Mouse (Mus musculus): ENCODE measurements around the gene Clic6. TPM values are rescaled to one million over a fixed set of nuclear protein-coding genes. Genes with fewer than 3 reads are reported as not detected.

Gene Clic6
- total and polyA plus RNA-seq, 3 experiments = 0.24 to 1.2 TPM; not detected in 1

GRCm38 (mm10) chr16:92523351-92523750, 37.8 kb downstream of the Clic6 start:
- dilution Hi-C loops (cut with MboI; ENCODE audit: extremely low pct_ligation_motif_present, extremely low pct_unique_long_range_greater_than_20kb, low sequenced_read_pairs) = no loop called here

GRCm38 (mm10) chr16:92524651-92525050, 39.1 kb downstream of the Clic6 start:
- H3K36me3 ChIP-seq (replicated peaks in 1 of 2; ENCODE audit: control insufficient read depth in 1 of 2, insufficient read depth in 1 of 2, low read length in 1 of 2) = no peaks in the 10 kb centered on the region
- no peaks in the 10 kb centered on the region for H3K79me2 ChIP-seq (replicated peaks; ENCODE audit: control insufficient read depth, extremely low read depth, insufficient read depth, poor library complexity, severe bottlenecking)
- peaks cover 0 to 20% of the 10 kb centered on the region in 2 experiments; a peak in 2 of 4 replicates for H3K4me1 ChIP-seq (ENCODE audit: control insufficient read depth in 1 of 2, insufficient read depth in 2 of 2)
- no peak overlapping the region for H3K9ac ChIP-seq (ENCODE audit: insufficient read depth, low read depth)
- no peak overlapping the region for H3K4me3 ChIP-seq (replicated peaks in 1 of 3; ENCODE audit: low read depth in 2 of 3, low read length in 2 of 3, poor library complexity in 1 of 3)
- in situ Hi-C loops (cut with MboI; ENCODE audit: low pct_ligation_motif_present, low pct_unique_long_range_greater_than_20kb, low sequenced_read_pairs) = no loop called here
- dilution Hi-C loops (cut with MboI; ENCODE audit: extremely low pct_ligation_motif_present, extremely low pct_unique_long_range_greater_than_20kb, low sequenced_read_pairs) = no loop called here
- no peak overlapping the region for H3K27ac ChIP-seq (ENCODE audit: insufficient read depth, low read depth)
- H3K27me3 ChIP-seq (replicated peaks) = peaks cover 2% of the 10 kb centered on the region
- TF ChIP-seq PAX5 (IDR thresholded peaks at IDR 0.05; ENCODE audit: low read length) = no peak
- no peak for TF ChIP-seq BHLHE40 (IDR thresholded peaks at IDR 0.05; ENCODE audit: low read depth, low read length)
- no peak for TF ChIP-seq E2F4 (IDR thresholded peaks at IDR 0.05; ENCODE audit: insufficient replicate concordance, low read depth, low read length)
- peak; percentile 8; the same call in 1 of the 2 replicates for TF ChIP-seq ETS1 (conservative IDR thresholded peaks at IDR 0.05; ENCODE audit: low read depth, low read length)
- peak overlapping the region; percentile 21; the same call in 1 of the 2 replicates for H3K4me2 ChIP-seq (ENCODE audit: insufficient read depth, low read depth, poor library complexity, severe bottlenecking)
- peak; percentile 70 for DNase-seq (ENCODE audit: extremely low read depth)
- peaks cover 10% of the 10 kb centered on the region for H3K9me3 ChIP-seq (replicated peaks; ENCODE audit: low read length)

More at GRCm38 (mm10) chr16:92523351-92523750, 37.8 kb downstream of the Clic6 start:
- Histone ChIP-seq H3K36me3 (replicated peaks in 1 of 2; ENCODE audit: control insufficient read depth in 1 of 2, insufficient read depth in 1 of 2, low read length in 1 of 2) (no peaks in the 10 kb centered on the region), H3K27me3 (replicated peaks) (peaks cover 2% of the 10 kb centered on the region), H3K9ac (ENCODE audit: insufficient read depth, low read depth) (no peak overlapping the region), H3K27ac (ENCODE audit: insufficient read depth, low read depth) (no peak overlapping the region), H3K4me3 (replicated peaks in 1 of 3; ENCODE audit: low read depth in 2 of 3, low read length in 2 of 3, poor library complexity in 1 of 3) (no peak overlapping the region), H3K9me3 (replicated peaks; ENCODE audit: low read length) (no peaks in the 10 kb centered on the region), H3K4me1 (ENCODE audit: control insufficient read depth in 1 of 2, insufficient read depth in 2 of 2) (peaks cover 0 to 20% of the 10 kb centered on the region in 2 experiments; a peak in 2 of 4 replicates), H3K79me2 (replicated peaks; ENCODE audit: control insufficient read depth, extremely low read depth, insufficient read depth, poor library complexity, severe bottlenecking) (no peaks in the 10 kb centered on the region), H3K4me2 (ENCODE audit: insufficient read depth, low read depth, poor library complexity, severe bottlenecking) (no peak overlapping the region)
- DNase-seq (ENCODE audit: extremely low read depth) = no peak
- in situ Hi-C loops (cut with MboI; ENCODE audit: low pct_ligation_motif_present, low pct_unique_long_range_greater_than_20kb, low sequenced_read_pairs) = no loop called here
- TF ChIP-seq EP300 (IDR thresholded peaks at IDR 0.05; ENCODE audit: low read length) (no peak), BHLHE40 (IDR thresholded peaks at IDR 0.05; ENCODE audit: low read depth, low read length) (peak; percentile 23; the same call in 1 of the 2 replicates)

GRCm38 (mm10) chr16:92525919-92526318, 40.4 kb downstream of the Clic6 start:
- Histone ChIP-seq H3K9ac (ENCODE audit: insufficient read depth, low read depth) (no peak overlapping the region), H3K4me3 (replicated peaks in 1 of 3; ENCODE audit: low read depth in 2 of 3, low read length in 2 of 3, poor library complexity in 1 of 3) (no peak overlapping the region), H3K27ac (ENCODE audit: insufficient read depth, low read depth) (no peak overlapping the region), H3K4me2 (ENCODE audit: insufficient read depth, low read depth, poor library complexity, severe bottlenecking) (no peak overlapping the region), H3K36me3 (replicated peaks in 1 of 2; ENCODE audit: control insufficient read depth in 1 of 2, insufficient read depth in 1 of 2, low read length in 1 of 2) (no peaks in the 10 kb centered on the region), H3K9me3 (replicated peaks; ENCODE audit: low read length) (peaks cover 13% of the 10 kb centered on the region), H3K79me2 (replicated peaks; ENCODE audit: control insufficient read depth, extremely low read depth, insufficient read depth, poor library complexity, severe bottlenecking) (no peaks in the 10 kb centered on the region), H3K27me3 (replicated peaks) (peaks cover 2% of the 10 kb centered on the region), H3K4me1 (ENCODE audit: control insufficient read depth in 1 of 2, insufficient read depth in 2 of 2) (peaks cover 0 to 20% of the 10 kb centered on the region in 2 experiments; a peak in 2 of 4 replicates)
- no peak for DNase-seq (ENCODE audit: extremely low read depth)
- TF ChIP-seq ZNF384 (IDR thresholded peaks at IDR 0.05; ENCODE audit: low read depth, low read length) = no peak
- no peak for TF ChIP-seq POLR2AphosphoS2 (IDR thresholded peaks at IDR 0.05; ENCODE audit: low read depth, low read length)
- TF ChIP-seq ZKSCAN1 (IDR thresholded peaks at IDR 0.05; ENCODE audit: borderline replicate concordance, low read depth, low read length) = no peak
- no peak for TF ChIP-seq RCOR1 (conservative IDR thresholded peaks at IDR 0.05; ENCODE audit: low read depth, low read length)
- no peak for TF ChIP-seq NRF1 (IDR thresholded peaks at IDR 0.05; ENCODE audit: low read depth, low read length)
- no peak for TF ChIP-seq USF1 (IDR thresholded peaks at IDR 0.05; ENCODE audit: low read depth, low read length)
- no peak for TF ChIP-seq MAFK (IDR thresholded peaks at IDR 0.05; ENCODE audit: insufficient replicate concordance, low read length)
- no peak for TF ChIP-seq MAZ (IDR thresholded peaks at IDR 0.05; ENCODE audit: low read depth, low read length)
- TF ChIP-seq USF2 (conservative IDR thresholded peaks at IDR 0.05; ENCODE audit: low read depth, low read length) = no peak
- TF ChIP-seq JUND (conservative IDR thresholded peaks at IDR 0.05; ENCODE audit: low read depth, low read length) = no peak
- no peak for TF ChIP-seq JUN (IDR thresholded peaks at IDR 0.05; ENCODE audit: insufficient read depth, low read depth, low read length)
- TF ChIP-seq CTCF (conservative IDR thresholded peaks at IDR 0.05 in 1 of 2, IDR thresholded peaks at IDR 0.05 in 1 of 2; ENCODE audit: low read depth in 2 of 2, low read length in 2 of 2) = no peak
- no peak for TF ChIP-seq EP300 (IDR thresholded peaks at IDR 0.05; ENCODE audit: low read length)
- no peak for TF ChIP-seq MYC (IDR thresholded peaks at IDR 0.05; ENCODE audit: low read depth, low read length)
- TF ChIP-seq ETS1 (conservative IDR thresholded peaks at IDR 0.05; ENCODE audit: low read depth, low read length) = no peak
- in situ Hi-C loops (cut with MboI; ENCODE audit: low pct_ligation_motif_present, low pct_unique_long_range_greater_than_20kb, low sequenced_read_pairs) (no loop called here), dilution Hi-C loops (cut with MboI; ENCODE audit: extremely low pct_ligation_motif_present, extremely low pct_unique_long_range_greater_than_20kb, low sequenced_read_pairs) (no loop called here)
